Mouse (Mus musculus) heart, adult 9 months (tissue): Measurements from ENCODE around the gene Fam117a.

Experiments
- DNase-seq, 2 experiments: peaks; one replicate each; pipeline ENCODE4 v3.0.0; 2022; ENCODE audit warnings: low spot score in 2 of 2

Fam117a gene

GRCm38 (mm10) chr11:95330662-95331061, 6.2 kb upstream of the Fam117a start:
- DNase-seq: no peak

DNA sequence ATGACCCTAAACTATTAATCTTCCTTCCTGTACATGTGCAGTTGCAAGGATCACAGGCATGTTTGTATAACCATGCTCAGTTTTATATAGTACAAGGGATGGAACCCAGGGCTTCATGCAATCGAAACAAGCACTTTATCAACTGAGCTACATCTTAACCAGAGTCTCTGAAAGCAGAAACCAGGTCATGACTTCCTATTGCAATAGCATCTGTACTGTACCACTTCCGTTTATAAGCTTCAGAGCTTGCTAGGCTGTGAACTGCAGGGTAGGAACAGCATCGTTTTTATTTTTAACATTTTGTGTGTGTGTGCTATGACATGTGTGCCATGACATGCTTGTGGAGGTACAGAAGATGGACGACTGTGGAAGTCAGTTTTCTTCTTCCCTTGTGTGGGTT, 3.6 kb upstream of the Fam117a start:
- no peak for DNase-seq

GRCm38 (mm10) chr11:95333805-95334204, 3.0 kb upstream of the Fam117a start:
- no peak for DNase-seq

DNA sequence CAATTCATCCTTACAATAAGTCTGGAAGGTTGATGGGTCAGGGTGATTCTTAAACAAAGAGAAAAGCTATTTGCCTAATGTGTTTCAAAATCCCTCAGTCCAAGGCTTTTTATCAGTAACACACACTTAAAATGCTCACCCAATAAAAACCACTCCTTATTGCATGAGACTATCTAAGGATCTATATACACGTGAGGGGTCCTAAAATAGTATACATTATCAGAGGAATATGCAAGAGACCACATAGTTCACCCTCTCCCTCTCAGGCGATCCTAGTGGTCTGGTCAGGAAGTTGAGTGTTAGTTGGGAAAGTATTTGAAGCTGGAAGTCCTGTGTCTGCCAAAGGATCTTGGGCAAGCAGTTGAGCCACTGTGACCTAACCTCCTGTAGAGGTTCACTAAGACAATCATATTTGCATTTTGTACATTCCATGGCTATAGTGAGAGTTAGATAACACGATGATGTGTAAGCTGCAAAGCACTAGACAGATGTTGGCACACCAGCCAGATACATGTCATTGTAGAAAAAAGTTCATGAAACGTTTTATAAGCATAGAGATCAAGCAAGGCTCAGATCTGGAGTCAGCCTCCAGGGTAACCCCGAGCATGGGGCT, 2.3 kb upstream of the Fam117a start:
- no peak for DNase-seq

DNA sequence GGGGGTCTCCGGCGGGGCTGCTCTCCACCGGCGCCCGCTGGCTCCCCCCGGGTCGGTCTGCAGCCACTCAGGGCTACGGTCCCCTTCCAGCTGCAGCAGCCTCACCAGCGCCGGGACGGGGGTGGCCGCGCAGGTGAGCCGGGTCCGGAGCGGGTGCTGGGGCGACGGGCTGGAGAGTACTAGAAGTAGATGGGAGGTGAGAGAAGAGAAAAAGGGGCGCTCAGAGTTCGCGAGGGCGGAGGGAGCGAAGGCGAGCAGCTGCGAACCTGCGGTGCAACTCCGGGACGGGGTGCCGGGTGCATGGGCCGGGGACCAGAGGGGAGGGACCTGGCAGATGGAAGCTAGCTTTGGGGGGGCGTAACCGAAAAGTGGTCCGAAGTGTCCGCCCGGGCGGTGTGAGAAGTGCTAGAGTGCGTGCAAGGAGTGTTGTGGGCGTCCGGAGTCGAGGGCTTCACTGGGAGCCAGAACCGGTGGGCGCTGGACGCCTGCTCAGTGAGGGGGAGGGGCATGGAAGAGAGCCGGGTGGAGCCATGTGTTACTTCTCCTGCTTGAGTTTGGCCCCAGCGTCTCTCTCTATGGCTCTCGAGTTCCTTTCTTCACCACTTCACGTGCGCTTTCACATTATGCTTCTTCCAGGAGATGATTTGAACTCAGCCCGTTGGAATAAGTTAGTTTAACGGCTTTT, 453 bp downstream of the Fam117a start:
- DNase-seq: peak; percentile 69 to 72

- DNase-seq: no peak
Measured at GRCm38 (mm10) chr11:95337846-95338342, 1.1 kb downstream of the Fam117a start.

- DNase-seq: no peak
Measured at GRCm38 (mm10) chr11:95339471-95340021, 2.7 kb downstream of the Fam117a start.

DNA sequence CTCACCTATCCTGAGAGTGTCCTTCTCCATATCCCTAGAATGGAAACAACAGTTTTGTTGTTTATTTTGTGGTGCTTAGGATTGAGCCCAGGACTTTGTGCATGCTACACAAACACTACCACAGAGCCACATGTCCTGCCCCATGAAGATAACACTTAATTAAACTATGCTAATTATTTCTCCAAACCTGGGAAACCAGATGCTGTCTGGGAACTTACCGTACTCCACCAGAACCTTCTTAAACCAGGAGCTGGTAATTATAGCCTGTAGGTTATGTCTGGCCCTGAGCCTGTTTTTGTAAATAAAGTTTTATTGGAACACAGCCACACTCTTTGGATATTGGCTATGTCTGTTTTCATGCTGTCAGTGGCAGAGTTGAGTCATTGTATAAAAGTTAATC, 3.4 kb downstream of the Fam117a start:
- DNase-seq: no peak

DNA sequence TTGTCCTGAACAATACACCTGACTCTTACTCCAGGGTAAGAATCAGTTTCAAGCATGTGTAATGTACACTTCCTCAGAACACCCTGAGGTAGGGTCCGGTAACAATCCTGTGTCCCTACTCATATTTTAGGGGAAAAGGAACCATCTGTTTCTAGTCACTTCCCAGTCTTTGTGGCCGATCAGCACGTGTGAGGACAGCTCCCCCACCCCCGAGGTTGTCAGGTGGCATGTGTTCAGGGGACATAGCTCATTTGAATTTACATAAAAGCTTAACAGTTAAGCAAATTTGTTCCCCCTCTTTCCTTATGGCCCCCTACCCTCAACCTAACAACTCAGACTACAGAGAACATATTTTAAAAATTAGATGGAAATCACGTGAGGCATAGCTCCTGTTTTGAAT, 3.8 kb downstream of the Fam117a start:
- DNase-seq: no peak

- no peak for DNase-seq
Measured at GRCm38 (mm10) chr11:95343180-95343579, 6.4 kb downstream of the Fam117a start.

GRCm38 (mm10) chr11:95344181-95344580, 7.4 kb downstream of the Fam117a start:
- DNase-seq: no peak

GRCm38 (mm10) chr11:95350289-95350688, 13.5 kb downstream of the Fam117a start:
- no peak for DNase-seq

DNA sequence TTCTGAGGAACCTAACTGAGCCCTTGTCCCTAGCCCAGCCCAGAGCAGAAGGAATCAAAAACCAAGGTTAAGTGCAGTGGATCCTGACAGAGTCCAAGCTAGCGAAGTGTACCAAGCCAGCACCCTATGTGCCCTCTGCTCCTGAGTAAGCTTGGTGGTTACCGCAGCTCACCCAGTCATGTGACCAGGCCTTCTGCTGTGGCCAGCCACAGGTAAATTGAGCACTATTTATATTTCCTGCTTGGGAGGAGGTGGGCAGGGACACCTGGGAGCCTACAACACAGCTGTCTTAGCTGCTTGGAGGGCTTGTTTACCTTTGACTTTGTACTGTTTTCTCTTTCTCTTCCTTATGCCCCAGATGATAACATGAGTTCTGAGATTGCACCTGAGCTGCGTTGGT, 14.1 kb downstream of the Fam117a start:
- no peak for DNase-seq

GRCm38 (mm10) chr11:95352686-95353085, 15.9 kb downstream of the Fam117a start:
- DNase-seq: no peak

GRCm38 (mm10) chr11:95353226-95353625, 16.4 kb downstream of the Fam117a start:
- DNase-seq: no peak

DNA sequence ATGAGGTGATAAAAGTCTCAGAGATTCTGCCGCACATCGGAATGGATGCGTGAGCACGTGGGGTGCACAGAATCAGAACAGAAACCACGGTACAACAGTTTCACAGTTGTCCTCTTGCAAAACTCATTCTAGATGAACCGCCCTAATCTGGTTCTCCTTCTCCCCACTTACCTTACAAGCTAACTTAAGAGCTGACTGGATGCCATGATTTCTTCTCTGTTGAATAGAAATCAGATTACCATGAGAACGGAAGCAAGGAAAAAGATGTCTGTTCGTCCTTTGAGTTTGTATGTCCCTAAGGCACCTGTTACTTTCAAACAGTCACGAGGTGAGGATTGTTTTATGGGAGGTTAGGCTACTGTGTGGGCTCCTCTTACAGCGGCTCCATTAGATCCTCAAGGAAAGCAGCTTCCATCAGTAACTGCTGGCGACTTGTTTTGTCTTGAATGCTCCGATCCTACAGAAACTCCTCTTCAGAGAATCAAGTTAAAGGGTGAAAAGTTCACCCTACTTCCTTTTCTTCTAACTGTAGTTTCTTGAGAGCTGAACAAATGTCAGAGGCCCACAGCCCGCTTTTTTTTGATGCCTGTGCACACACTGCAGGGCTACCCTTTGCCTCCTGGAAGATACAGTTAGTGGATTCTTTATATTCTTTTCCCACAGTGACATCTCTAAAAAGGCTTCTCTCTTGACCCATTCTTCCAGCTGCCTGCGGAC, 17.6 kb downstream of the Fam117a start:
- DNase-seq: no peak

- DNase-seq: no peak
Measured at GRCm38 (mm10) chr11:95354945-95355660, 18.3 kb downstream of the Fam117a start.

DNA sequence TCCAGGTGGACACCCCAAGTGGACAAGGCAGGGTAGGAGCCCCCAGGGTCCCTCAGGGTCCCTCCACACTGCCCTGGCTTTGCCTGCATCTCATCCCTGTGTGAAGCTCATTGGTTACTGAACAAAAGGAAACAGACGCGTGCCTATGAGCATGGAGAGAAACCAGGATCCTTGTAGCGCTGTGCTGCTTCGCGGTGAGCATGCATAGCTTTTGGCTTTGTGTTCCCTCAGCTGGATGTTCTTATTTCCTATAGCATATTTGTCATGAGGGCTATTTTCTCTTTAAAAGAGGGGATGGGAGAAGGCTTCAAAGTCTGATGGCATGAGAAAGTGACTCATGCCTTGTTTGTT, 18.8 kb downstream of the Fam117a start:
- DNase-seq: no peak

DNA sequence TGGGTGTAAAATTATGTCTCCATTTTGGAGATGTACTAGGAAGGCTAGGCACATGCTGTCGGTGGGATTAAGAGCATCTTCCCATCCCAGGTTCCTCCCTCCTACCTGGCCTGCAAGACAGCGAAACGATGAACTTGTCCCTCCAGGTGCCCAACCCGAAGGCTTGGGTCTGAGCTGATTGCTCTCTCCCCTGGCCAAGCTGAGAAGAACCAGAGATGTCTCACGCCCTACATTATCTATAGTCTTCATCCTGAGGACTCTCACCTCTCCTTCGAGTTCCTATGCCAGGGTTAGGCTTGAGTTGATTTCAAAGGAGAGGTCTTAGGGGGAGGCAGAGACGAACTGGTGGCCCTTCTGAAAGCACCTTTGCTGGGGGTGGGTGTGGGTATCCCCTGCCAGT, 19.2 kb downstream of the Fam117a start:
- DNase-seq: no peak

- peak; percentile 57 to 63 for DNase-seq
Measured at GRCm38 (mm10) chr11:95356469-95357273, 19.9 kb downstream of the Fam117a start.

DNA sequence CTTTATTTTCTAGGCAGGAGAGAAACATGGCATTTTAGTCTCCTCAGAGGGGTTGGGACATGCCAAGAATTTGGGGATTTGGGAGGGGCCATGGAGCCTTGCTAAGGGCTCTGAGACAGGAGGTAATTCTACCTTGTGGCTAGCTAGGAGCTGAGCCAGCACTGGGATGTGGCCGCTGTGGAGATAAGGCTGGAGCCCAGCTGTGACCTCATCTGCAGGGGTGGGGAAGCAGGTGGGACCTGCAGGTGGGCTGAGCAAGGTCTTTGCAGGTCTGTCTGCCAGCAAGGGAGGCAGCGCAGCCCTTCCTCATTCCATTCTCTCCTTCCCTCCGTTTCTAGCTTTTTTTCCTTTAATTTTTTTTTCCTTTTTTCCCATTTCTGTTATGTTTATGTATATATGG, 21.4 kb downstream of the Fam117a start:
- no peak for DNase-seq
